Mouse (Mus musculus) splenic B cell, adult 2 months (primary cell): ENCODE measurements around the gene Disp1.

Source experiments
- DNase-seq: peaks from one replicate; pipeline ENCODE4 v3.0.0-alpha.2; 2011; ENCODE audit warnings: low read depth, low spot score
- H3K27me3 ChIP-seq: 2 replicates; pipeline ENCODE4 v1.6.1; 2012; ENCODE audit warnings: mild to moderate bottlenecking, low read length, moderate library complexity, mixed read lengths; ENCODE audit not compliant: control insufficient read depth, poor library complexity, insufficient read depth, severe bottlenecking
- H3K36me3 ChIP-seq: 2 replicates; pipeline ENCODE4 v1.6.1; 2012; ENCODE audit warnings: mild to moderate bottlenecking, low read length, moderate library complexity, mixed read lengths; ENCODE audit not compliant: control insufficient read depth, poor library complexity, insufficient read depth, severe bottlenecking

Gene Disp1

DNA sequence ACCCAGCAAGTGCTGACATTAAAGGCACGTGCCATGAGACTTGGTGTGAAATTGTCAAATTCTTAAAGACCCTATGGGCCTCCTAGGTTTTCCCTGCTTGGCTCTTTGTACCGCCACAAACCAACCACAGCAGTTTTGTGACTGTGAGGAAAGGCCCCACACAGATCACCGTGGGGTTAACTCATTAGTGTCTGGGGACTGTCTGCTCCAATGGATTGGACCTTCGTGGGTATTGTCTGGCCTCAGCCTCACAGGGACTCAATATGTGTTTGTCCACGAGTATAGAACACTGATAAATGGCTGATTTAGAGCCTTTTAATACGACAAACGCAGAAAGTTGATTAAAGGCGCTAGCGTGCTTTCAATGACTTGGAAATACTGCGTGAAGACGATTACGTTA lies 175.2 kb downstream of the Disp1 start:
- no peaks in the 10 kb centered on the region for H3K27me3 ChIP-seq
- H3K36me3 ChIP-seq, result no peaks in the 10 kb centered on the region
- DNase-seq, result no peak

GRCm38 (mm10) chr1:183043161-183043812 lies 178.0 kb downstream of the Disp1 start:
- no peak for DNase-seq
- no peaks in the 10 kb centered on the region for H3K36me3 ChIP-seq

GRCm38 (mm10) chr1:183041703-183042102 lies 179.6 kb downstream of the Disp1 start:
- H3K36me3 ChIP-seq, result no peaks in the 10 kb centered on the region
- H3K27me3 ChIP-seq, result no peaks in the 10 kb centered on the region
- no peak for DNase-seq

More at GRCm38 (mm10) chr1:183043161-183043812, 178.0 kb downstream of the Disp1 start:
- no peaks in the 10 kb centered on the region for H3K27me3 ChIP-seq

- no peak for DNase-seq
- Histone ChIP-seq H3K36me3 (no peaks in the 10 kb centered on the region), H3K27me3 (no peaks in the 10 kb centered on the region)
Observed at GRCm38 (mm10) chr1:183040847-183041382, 180.4 kb downstream of the Disp1 start.

- Histone ChIP-seq H3K27me3 (no peaks in the 10 kb centered on the region), H3K36me3 (no peaks in the 10 kb centered on the region)
- no peak for DNase-seq
Observed at GRCm38 (mm10) chr1:183039881-183040708, 181.2 kb downstream of the Disp1 start.

DNA sequence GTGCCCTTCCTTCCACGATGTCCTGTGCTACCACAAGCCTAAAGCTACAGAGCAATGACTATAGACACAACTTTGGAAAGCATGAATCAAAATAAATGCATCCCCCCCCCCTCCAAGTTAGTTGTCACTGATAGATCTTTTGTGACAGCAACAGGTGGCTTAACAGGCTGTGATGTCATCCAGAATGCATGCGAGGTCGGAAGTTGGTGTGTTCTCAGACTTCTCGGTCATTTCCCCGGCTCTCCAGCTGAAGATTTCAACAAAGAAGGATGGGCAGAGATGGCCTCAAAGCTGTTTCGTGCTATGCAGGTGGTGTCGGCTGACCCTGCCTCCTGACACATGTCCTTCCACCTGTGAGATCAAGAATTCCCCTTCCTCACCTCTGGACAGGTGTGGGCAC lies 181.9 kb downstream of the Disp1 start:
- Histone ChIP-seq H3K36me3 (no peaks in the 10 kb centered on the region), H3K27me3 (no peaks in the 10 kb centered on the region)
- DNase-seq, result no peak
